Mouse (Mus musculus): ENCODE measurements around the gene Spata5.
"Not testable (repeated sequence)": the region's sequence is repeated elsewhere in the genome, so short reads cannot be mapped to it uniquely, and the experiment has no call there.

Gene Spata5

GRCm38 (mm10) chr3:37569661-37570566 is 150.2 kb downstream of the Spata5 start:
- DNase-seq (ENCODE audit: low spot score in 2 of 2) = no peak

DNA sequence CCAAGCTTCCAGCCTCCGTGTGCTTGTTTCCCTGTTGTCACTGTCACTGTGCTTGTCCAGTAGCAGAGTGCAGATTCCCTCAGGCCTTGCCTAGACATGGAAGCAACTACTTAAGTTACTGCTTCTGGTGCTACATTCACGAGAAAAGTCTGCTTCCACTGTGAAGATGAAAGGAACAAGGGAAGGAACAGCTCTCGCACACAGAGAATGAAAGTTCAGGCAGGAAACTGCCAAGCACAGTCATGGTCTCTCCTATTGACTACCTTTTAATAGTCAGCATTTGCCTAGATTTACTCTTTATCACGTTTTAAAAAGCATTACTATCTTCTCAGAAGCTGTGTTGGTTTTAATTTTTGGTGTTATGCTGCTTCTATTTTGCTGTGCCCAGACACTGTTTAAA is 151.9 kb downstream of the Spata5 start:
- DNase-seq (ENCODE audit: low spot score in 2 of 2) = no peak

- DNase-seq (ENCODE audit: low spot score in 2 of 2) = no peak
These were observed 152.4 kb downstream of the Spata5 start for GRCm38 (mm10) chr3:37572066-37572465.

GRCm38 (mm10) chr3:37576840-37577239 is 157.1 kb downstream of the Spata5 start:
- no peak for DNase-seq (ENCODE audit: low spot score in 2 of 2)

GRCm38 (mm10) chr3:37577706-37578105 is 158.0 kb downstream of the Spata5 start:
- no peak for DNase-seq (ENCODE audit: low spot score in 2 of 2)

- no peak for DNase-seq (ENCODE audit: low spot score in 2 of 2)
These were observed 164.9 kb downstream of the Spata5 start for GRCm38 (mm10) chr3:37584576-37584975.

- DNase-seq (ENCODE audit: low spot score in 2 of 2) = no peak
These were observed 166.5 kb downstream of the Spata5 start for GRCm38 (mm10) chr3:37585967-37586730.

DNA sequence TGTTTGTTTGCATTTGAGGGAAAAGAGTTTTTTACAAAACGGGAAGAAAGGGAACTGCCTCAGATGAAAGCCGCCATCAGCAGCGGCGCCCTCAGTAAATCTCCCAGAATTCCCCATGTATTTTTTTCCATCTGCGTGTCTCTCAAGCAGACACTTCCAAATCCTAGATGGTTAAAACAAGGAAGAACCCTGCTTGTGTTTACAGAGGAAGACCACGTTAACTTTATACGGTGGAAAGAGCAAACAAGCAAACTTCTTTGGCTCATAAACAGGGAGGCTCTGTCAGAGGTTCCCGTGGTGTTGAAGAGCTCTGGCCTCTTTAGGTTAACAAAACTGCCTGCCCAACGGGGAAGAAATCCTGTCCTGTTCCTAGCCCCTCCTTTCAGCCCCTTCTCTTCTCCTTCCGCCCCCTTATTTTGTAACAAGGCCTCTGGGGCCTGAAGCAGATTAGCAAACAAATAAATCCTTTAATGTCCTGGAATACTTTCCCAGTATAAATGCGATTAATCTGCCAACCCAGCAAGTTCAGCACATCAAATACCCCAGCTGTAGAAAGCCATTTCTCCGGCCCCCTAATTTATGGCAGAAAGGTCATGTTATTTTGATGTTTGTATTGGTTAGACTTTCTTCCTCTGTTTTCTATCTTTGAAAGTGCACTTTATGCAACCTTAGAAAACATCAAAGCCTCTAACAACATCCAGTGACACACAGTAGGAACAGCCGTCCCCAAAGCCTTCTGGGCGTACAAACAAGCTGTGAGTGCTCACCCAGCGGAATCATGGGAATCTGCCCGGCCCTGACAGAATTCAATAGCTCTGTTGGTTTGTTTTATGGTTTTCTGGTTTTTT is 167.3 kb downstream of the Spata5 start:
- no peak for DNase-seq (ENCODE audit: low spot score in 2 of 2)

- no peak for DNase-seq (ENCODE audit: low spot score in 2 of 2)
These were observed 176.0 kb downstream of the Spata5 start for GRCm38 (mm10) chr3:37595721-37596120.

GRCm38 (mm10) chr3:37596519-37596918 is 176.8 kb downstream of the Spata5 start:
- no peak for DNase-seq (ENCODE audit: low spot score in 2 of 2)

- DNase-seq (ENCODE audit: low spot score in 2 of 2) = no peak
These were observed 177.5 kb downstream of the Spata5 start for GRCm38 (mm10) chr3:37597200-37597599.

GRCm38 (mm10) chr3:37599641-37600040 is 179.9 kb downstream of the Spata5 start:
- DNase-seq (ENCODE audit: low spot score in 2 of 2) = not testable (repeated sequence)

DNA sequence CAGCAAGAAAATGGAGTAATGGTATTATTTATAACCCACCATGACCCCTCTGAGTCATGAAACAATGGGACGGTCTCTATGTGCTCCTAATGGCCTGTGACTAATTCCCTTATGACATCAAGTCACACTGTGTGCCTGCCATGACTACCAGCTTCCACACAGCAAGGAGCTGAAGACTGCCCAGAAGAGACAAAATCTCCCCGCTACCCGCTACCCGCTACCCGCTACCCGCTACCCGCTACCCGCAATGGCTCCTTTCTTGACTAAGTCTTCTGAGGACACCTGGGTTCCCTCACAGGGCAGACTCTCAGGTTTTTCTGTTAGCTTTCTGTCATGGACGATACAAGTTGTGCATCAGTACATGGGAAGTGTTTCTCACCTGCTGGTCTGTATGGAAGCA is 182.7 kb downstream of the Spata5 start:
- no peak for DNase-seq (ENCODE audit: low spot score in 2 of 2)

DNA sequence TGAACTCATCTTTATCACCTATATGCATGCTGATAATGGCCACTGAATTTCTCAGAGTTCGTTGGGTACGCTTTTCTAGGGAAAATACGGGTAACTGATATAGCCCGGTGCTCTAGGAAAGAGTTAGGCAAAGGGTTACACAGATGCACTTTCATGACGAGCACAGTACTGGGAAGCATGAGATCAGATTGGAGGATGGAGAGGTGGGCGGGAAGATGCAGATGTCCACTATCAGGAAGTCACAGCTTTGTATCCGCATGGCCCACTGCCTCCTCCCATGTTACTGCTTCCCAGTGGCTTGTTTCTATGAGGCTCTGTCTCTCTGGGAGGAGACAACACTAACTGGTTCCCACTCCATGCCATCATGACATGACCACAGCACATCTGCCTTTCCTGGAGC is 183.2 kb downstream of the Spata5 start:
- DNase-seq (ENCODE audit: low spot score in 2 of 2) = no peak

DNA sequence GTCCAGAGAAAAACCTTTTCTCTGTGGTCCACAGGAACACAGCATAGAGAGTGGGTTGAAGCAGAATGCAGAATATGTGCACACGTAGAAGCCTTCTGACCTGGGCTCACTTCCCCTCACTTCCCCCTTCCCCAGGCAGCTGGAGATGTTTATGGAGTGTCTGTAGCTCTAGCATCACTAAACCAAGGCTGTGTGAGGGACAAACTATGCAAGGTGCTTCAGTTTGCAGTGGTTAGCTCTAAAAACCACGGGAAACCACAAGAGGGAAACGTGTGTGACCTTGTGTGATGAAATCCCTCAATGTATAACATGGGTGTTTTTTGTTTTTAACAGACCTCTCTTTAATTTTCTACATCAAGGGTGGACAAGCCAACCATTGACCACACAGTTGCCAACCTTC is 183.8 kb downstream of the Spata5 start:
- DNase-seq (ENCODE audit: low spot score in 2 of 2) = no peak

- no peak for DNase-seq (ENCODE audit: low spot score in 2 of 2)
These were observed 185.5 kb downstream of the Spata5 start for GRCm38 (mm10) chr3:37604976-37605875.

DNA sequence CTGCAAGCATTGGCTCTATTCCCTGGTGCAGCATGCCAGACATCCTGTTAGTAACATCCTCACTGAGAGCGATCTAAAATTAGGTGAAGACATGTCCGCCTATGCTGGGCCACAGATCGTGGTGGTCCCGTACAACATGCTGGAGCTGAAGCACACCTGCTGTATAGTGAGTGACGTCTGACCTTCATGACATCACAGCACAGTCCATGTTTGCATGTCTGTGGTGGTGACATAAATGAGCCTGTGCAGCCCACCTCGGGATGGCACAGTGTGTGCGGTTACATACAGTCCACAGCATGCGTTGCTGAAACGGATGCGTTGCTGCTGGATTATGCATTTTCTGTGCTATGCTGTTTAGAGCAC is 186.2 kb downstream of the Spata5 start:
- DNase-seq (ENCODE audit: low spot score in 2 of 2) = no peak

- no peak for DNase-seq (ENCODE audit: low spot score in 2 of 2)
These were observed 189.2 kb downstream of the Spata5 start for GRCm38 (mm10) chr3:37608926-37609325.

GRCm38 (mm10) chr3:37610670-37611069 is 191.0 kb downstream of the Spata5 start:
- DNase-seq (ENCODE audit: low spot score in 2 of 2) = no peak

DNA sequence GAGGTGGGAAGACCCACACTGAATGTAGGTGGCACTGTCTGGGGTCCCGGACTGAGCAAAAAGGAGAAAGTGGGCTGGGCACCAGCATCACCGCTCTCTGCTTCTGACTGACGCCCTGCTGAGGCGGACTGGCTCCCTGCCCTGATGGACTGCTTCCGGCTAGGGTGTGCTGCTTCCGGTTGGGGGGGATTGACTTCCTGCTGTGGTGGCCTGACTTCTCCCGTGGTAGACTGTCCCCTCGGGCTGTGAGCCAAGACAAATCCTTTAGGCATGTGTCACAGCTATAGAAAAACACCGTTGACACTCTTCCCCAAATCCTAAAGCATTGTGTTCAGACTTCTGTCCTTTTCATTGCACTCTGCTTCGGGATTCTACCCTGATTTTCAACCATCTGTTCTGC is 194.0 kb downstream of the Spata5 start:
- no peak for DNase-seq (ENCODE audit: low spot score in 2 of 2)

Measured in spleen, postnatal 4 days (tissue).